Mouse (Mus musculus) intestine, embryonic 14.5 days (tissue): ENCODE results near the gene Cep350. TPM values are rescaled to one million over a fixed set of nuclear protein-coding genes. Genes with fewer than 3 reads are reported as not detected.
A peak's percentile ranks its signal among the peaks of the same experiment; 100 is the strongest.

Experiments used
- ATAC-seq: fragments of 200-750 bp; cut with Nextera tagmentation; replicated peaks from 2 replicates; pipeline ENCODE4 v1.8.0; 2017; ENCODE audit warnings: low read depth, moderate number of reproducible peaks, moderate TSS enrichment, moderate library complexity; ENCODE audit not compliant: low FRiP score, low TSS enrichment
- DNase-seq: peaks from one replicate; pipeline ENCODE4 v3.0.0-alpha.2; 2018; ENCODE audit warnings: low spot score
- H3K27ac ChIP-seq: fragments of 300-500 bp; sonication (generic); 2 replicates; pipeline ENCODE4 v1.5.1; 2014; ENCODE audit warnings: low read depth, mild to moderate bottlenecking, control low read depth
- H3K27me3 ChIP-seq: fragments of 300-500 bp; sonication (generic); replicated peaks from 2 replicates; pipeline ENCODE4 v1.6.1; 2014; ENCODE audit warnings: low read length, control low read depth; ENCODE audit not compliant: control insufficient read depth, insufficient read depth
- H3K36me3 ChIP-seq: fragments of 300-500 bp; sonication (generic); 2 replicates; pipeline ENCODE4 v1.6.1; 2014; ENCODE audit warnings: low read length, control low read depth; ENCODE audit not compliant: control insufficient read depth, insufficient read depth
- H3K4me1 ChIP-seq: fragments of 300-500 bp; sonication (generic); replicated peaks from 2 replicates; pipeline ENCODE4 v1.6.1; 2014; ENCODE audit warnings: low read length, control low read depth, mixed read lengths; ENCODE audit not compliant: control insufficient read depth, insufficient read depth
- H3K4me2 ChIP-seq: fragments of 300-500 bp; sonication (generic); 2 replicates; pipeline ENCODE4 v1.6.1; 2014; ENCODE audit warnings: low read length
- H3K4me3 ChIP-seq: fragments of 300-500 bp; sonication (generic); 2 replicates; pipeline ENCODE4 v1.5.1; 2014; ENCODE audit warnings: low read depth, low read length, control low read depth, mixed read lengths
- H3K9ac ChIP-seq: fragments of 300-500 bp; sonication (generic); 2 replicates; pipeline ENCODE4 v1.6.1; 2014; ENCODE audit warnings: mild to moderate bottlenecking, low read length
- H3K9me3 ChIP-seq: fragments of 300-500 bp; sonication (generic); 2 replicates; pipeline ENCODE4 v1.6.1; 2016; ENCODE audit warnings: low read length, control low read depth; ENCODE audit not compliant: control insufficient read depth
- WGBS: fragments of 180-500 bp; shearing (Covaris S2); extraction: QIAGEN DNeasy Blood & Tissue Kit; methylation state at CpG from one replicate; pipeline ENCODE4 v1.1.7; 2014; 5-methylcytosine and 5-hydroxymethylcytosine counted together
- polyA plus RNA-seq: library from polyadenylated mRNA; unstranded; fragments of >200 nt; fragmentation: Nextera tagmentation; extraction: Ambion mirVana; gene quantifications from 2 replicates; pipeline ENCODE4 v1.2.1, GENCODE M21; 2014

Gene Cep350
- polyA plus RNA-seq, 1 experiment from 2014 or later: 11.8 TPM

GRCm38 (mm10) chr1:155809706-155810442, 163.2 kb downstream of the Cep350 start:
- H3K27me3 ChIP-seq: no peaks in the 10 kb centered on the region
- peak overlapping the region; percentile 83 for H3K4me2 ChIP-seq
- H3K9me3 ChIP-seq: no peaks in the 10 kb centered on the region
- no peak overlapping the region for H3K9ac ChIP-seq
- ATAC-seq: peak; percentile 34; the same call in 1 of the 2 replicates
- H3K27ac ChIP-seq: peak overlapping the region; percentile 59
- peaks cover 26% of the 10 kb centered on the region for H3K4me1 ChIP-seq
- 47% methylated on average over 10 of the region's 10 CpGs for WGBS
- no peak overlapping the region; the same call in 1 of the 2 replicates for H3K4me3 ChIP-seq
- no peaks in the 10 kb centered on the region for H3K36me3 ChIP-seq
- DNase-seq: peak; percentile 58

GRCm38 (mm10) chr1:155808261-155808660, 164.8 kb downstream of the Cep350 start:
- WGBS: 93% methylated on average over 4 of the region's 4 CpGs
- ATAC-seq: no peak

GRCm38 (mm10) chr1:155805607-155806006, 167.4 kb downstream of the Cep350 start:
- peaks cover 11% of the 10 kb centered on the region; the same call in 1 of the 2 replicates for H3K36me3 ChIP-seq
- H3K9me3 ChIP-seq: no peaks in the 10 kb centered on the region
- H3K4me1 ChIP-seq: peaks cover 12% of the 10 kb centered on the region
- no peaks in the 10 kb centered on the region for H3K27me3 ChIP-seq
- ATAC-seq (no peak), DNase-seq (no peak)
- H3K9ac ChIP-seq: no peak overlapping the region
- H3K27ac ChIP-seq: no peak overlapping the region
- no peak overlapping the region for H3K4me2 ChIP-seq
- 89% methylated on average over 9 of the region's 9 CpGs for WGBS
- H3K4me3 ChIP-seq: no peak overlapping the region

More at GRCm38 (mm10) chr1:155808261-155808660, 164.8 kb downstream of the Cep350 start:
- no peak overlapping the region for H3K4me3 ChIP-seq
- H3K27ac ChIP-seq: no peak overlapping the region
- H3K27me3 ChIP-seq: no peaks in the 10 kb centered on the region
- H3K9me3 ChIP-seq: no peaks in the 10 kb centered on the region
- H3K9ac ChIP-seq: no peak overlapping the region
- no peak for DNase-seq
- H3K4me2 ChIP-seq: no peak overlapping the region
- peaks cover 26% of the 10 kb centered on the region for H3K4me1 ChIP-seq
- H3K36me3 ChIP-seq: no peaks in the 10 kb centered on the region

GRCm38 (mm10) chr1:155801014-155801991, 171.8 kb downstream of the Cep350 start:
- DNase-seq: no peak
- WGBS: 79% methylated on average over 11 of the region's 11 CpGs
- no peak overlapping the region for H3K4me2 ChIP-seq
- ATAC-seq: no peak; the same call in 1 of the 2 replicates
- peaks cover 11% of the 10 kb centered on the region; the same call in 1 of the 2 replicates for H3K36me3 ChIP-seq
- H3K4me1 ChIP-seq: no peaks in the 10 kb centered on the region
- H3K27ac ChIP-seq: no peak overlapping the region
- no peaks in the 10 kb centered on the region for H3K27me3 ChIP-seq
- no peak overlapping the region for H3K4me3 ChIP-seq
- H3K9ac ChIP-seq: no peak overlapping the region
- H3K9me3 ChIP-seq: no peaks in the 10 kb centered on the region

GRCm38 (mm10) chr1:155798000-155798399, 175.1 kb downstream of the Cep350 start:
- H3K4me3 ChIP-seq: no peak overlapping the region
- no peak for DNase-seq
- H3K27me3 ChIP-seq: no peaks in the 10 kb centered on the region
- no peak overlapping the region for H3K27ac ChIP-seq
- H3K9ac ChIP-seq: no peak overlapping the region
- ATAC-seq: no peak
- H3K9me3 ChIP-seq: no peaks in the 10 kb centered on the region
- 100% methylated on average over 4 of the region's 4 CpGs for WGBS
- peaks cover 25% of the 10 kb centered on the region for H3K36me3 ChIP-seq
- no peaks in the 10 kb centered on the region for H3K4me1 ChIP-seq
- no peak overlapping the region for H3K4me2 ChIP-seq

GRCm38 (mm10) chr1:155797425-155797824, 175.6 kb downstream of the Cep350 start:
- peaks cover 30% of the 10 kb centered on the region for H3K36me3 ChIP-seq
- H3K27ac ChIP-seq: no peak overlapping the region
- no peaks in the 10 kb centered on the region for H3K4me1 ChIP-seq
- H3K27me3 ChIP-seq: no peaks in the 10 kb centered on the region
- DNase-seq (no peak), ATAC-seq (no peak)
- no peak overlapping the region for H3K4me3 ChIP-seq
- no peak overlapping the region for H3K4me2 ChIP-seq
- 74% methylated on average over 4 of the region's 4 CpGs for WGBS
- no peaks in the 10 kb centered on the region for H3K9me3 ChIP-seq
- H3K9ac ChIP-seq: no peak overlapping the region

GRCm38 (mm10) chr1:155796757-155797405, 176.2 kb downstream of the Cep350 start:
- Histone ChIP-seq H3K36me3 (peaks cover 33% of the 10 kb centered on the region), H3K27me3 (no peaks in the 10 kb centered on the region), H3K27ac (no peak overlapping the region), H3K4me3 (no peak overlapping the region), H3K9me3 (no peaks in the 10 kb centered on the region), H3K4me2 (no peak overlapping the region), H3K4me1 (no peaks in the 10 kb centered on the region), H3K9ac (no peak overlapping the region)
- 0 out of 2 replicates have a peak, but pooled peaks have one; percentile 58 for ATAC-seq
- no peak for DNase-seq
- WGBS: 76% methylated on average over 11 of the region's 11 CpGs

GRCm38 (mm10) chr1:155795791-155796233, 177.2 kb downstream of the Cep350 start:
- no peaks in the 10 kb centered on the region for H3K27me3 ChIP-seq
- H3K36me3 ChIP-seq: peaks cover 27% of the 10 kb centered on the region
- no peaks in the 10 kb centered on the region for H3K9me3 ChIP-seq
- DNase-seq: no peak
- H3K4me3 ChIP-seq: no peak overlapping the region
- H3K4me2 ChIP-seq: no peak overlapping the region
- ATAC-seq: no peak
- H3K4me1 ChIP-seq: no peaks in the 10 kb centered on the region
- 95% methylated on average over 5 of the region's 5 CpGs for WGBS
- no peak overlapping the region for H3K27ac ChIP-seq
- H3K9ac ChIP-seq: no peak overlapping the region
